Mouse (Mus musculus): ENCODE measurements around the gene Hps5.
"Not testable (repeated sequence)": the region's sequence is repeated elsewhere in the genome, so short reads cannot be mapped to it uniquely, and the experiment has no call there.

DNA sequence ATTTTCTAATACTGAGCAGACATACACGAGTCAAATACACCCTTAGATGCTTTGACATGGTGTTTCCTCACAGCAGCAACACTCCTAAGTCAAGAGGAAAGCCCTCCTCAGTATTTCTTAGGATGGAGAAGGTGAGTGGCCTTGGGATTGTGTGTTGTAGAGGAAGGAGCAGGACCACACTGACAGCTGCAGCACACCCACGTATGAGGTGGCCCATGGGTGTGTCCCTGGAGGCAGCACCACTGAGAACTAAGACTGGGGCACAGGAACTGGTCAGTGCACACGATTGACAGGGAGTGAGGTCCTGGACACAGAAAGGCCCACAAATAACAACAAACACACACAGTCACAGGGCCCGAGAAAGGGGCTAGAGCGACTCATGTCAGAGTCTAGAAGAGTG is 55.8 kb downstream of the Hps5 start:
- not testable (repeated sequence) for TF ChIP-seq CTCF (IDR thresholded peaks at IDR 0.05; ENCODE audit: low read depth, low read length); POLR2A (IDR thresholded peaks at IDR 0.05; ENCODE audit: extremely low read depth, insufficient read depth, low read length)
